Comparison of ENCODE assay signal across 8 mouse cellular contexts in the genomic region with DNA sequence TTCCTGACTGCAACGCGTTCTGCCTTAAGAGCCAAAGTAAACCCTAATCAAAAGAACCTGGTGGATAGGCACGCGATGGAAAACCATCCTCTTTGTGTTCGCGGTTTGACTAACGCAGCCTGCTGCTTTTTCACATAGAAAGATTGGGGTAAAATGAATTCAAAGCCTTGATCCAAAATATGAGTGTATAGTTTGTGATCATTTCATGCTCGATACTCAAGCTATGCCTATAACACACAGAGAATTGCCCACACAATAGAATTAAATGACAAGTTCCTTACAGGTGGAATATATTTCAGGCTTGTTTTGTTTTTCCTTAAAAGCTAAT.
DNase-seq lines count a peak whose midpoint lies in the region; ATAC-seq and TF ChIP-seq lines count a peak whose summit lies in the region.

No protein-coding gene starts in this region.

- ATAC-seq in embryonic facial prominence, embryonic 12.5 days (ENCODE audit: insufficient number of reproducible peaks, insufficient read depth, low FRiP score, low TSS enrichment): no peak
- ATAC-seq in intestine, embryonic 14.5 days (replicated peaks; ENCODE audit: low FRiP score, low TSS enrichment, low read depth): peak; percentile 24; the same call in 1 of the 2 replicates
- no peak for ATAC-seq in inflammation-experienced regulatory T-cells, adult 6 months

- no peak overlapping the region for H3ac ChIP-seq in myocyte (ENCODE audit: control insufficient read depth, insufficient read length)

- no peak for TF ChIP-seq POLR2A in myocyte (IDR thresholded peaks at IDR 0.05; ENCODE audit: insufficient read length, low read depth)

- peak overlapping the region; percentile 76 for H3K4me2 ChIP-seq in embryonic facial prominence, embryonic 12.5 days (replicated peaks)
- H3K4me2 ChIP-seq in intestine, embryonic 14.5 days (ENCODE audit: low read length): peak overlapping the region; percentile 66
- peak overlapping the region; percentile 86 for H3K4me2 ChIP-seq in myocyte (ENCODE audit: low read depth)

- H3K79me2 ChIP-seq in myocyte (ENCODE audit: control insufficient read depth, insufficient read depth): peaks cover 51% of the 10 kb centered on the region

- H3K9ac ChIP-seq in embryonic facial prominence, embryonic 12.5 days: peak overlapping the region; percentile 49
- peak overlapping the region; percentile 63 for H3K9ac ChIP-seq in intestine, embryonic 14.5 days (ENCODE audit: low read length)

- H3K27me3 ChIP-seq in embryonic facial prominence, embryonic 12.5 days: no peaks in the 10 kb centered on the region
- H3K27me3 ChIP-seq in intestine, embryonic 14.5 days (replicated peaks; ENCODE audit: control insufficient read depth, insufficient read depth, low read length): no peaks in the 10 kb centered on the region
- H3K27me3 ChIP-seq in myocyte (ENCODE audit: control insufficient read depth, insufficient read depth, insufficient read length): no peaks in the 10 kb centered on the region

- H3K36me3 ChIP-seq in embryonic facial prominence, embryonic 12.5 days: no peaks in the 10 kb centered on the region
- H3K36me3 ChIP-seq in intestine, embryonic 14.5 days (ENCODE audit: control insufficient read depth, insufficient read depth, low read length): 0 out of 2 replicates have a peak, but pooled peaks cover 3% of the 10 kb centered on the region
- H3K36me3 ChIP-seq in myocyte (ENCODE audit: control insufficient read depth, insufficient read depth): no peaks in the 10 kb centered on the region

- TF ChIP-seq CTCF in layer of hippocampus, adult 2 months (conservative IDR thresholded peaks at IDR 0.05): no peak

- peak overlapping the region; percentile 91 for H3K27ac ChIP-seq in layer of hippocampus, adult 2 months
- peak overlapping the region; percentile 82 for H3K27ac ChIP-seq in embryonic facial prominence, embryonic 12.5 days
- H3K27ac ChIP-seq in intestine, embryonic 14.5 days (ENCODE audit: low read depth): peak overlapping the region; percentile 81

- DNase-seq in layer of hippocampus, adult 2 months (ENCODE audit: low spot score in 2 of 2): no peak
- DNase-seq in layer of hippocampus, adult 8-10 months (ENCODE audit: low spot score in 2 of 2): no peak
- DNase-seq in intestine, embryonic 14.5 days (ENCODE audit: low spot score): no peak
- DNase-seq in cerebellum, postnatal 4 days (ENCODE audit: low spot score in 2 of 2): no peak
- no peak for DNase-seq in yolk sac, embryonic 10.5 days (ENCODE audit: low spot score)

- 2% methylated on average over 8 of the region's 8 CpGs for WGBS in embryonic facial prominence, embryonic 12.5 days
- 2% methylated on average over 8 of the region's 8 CpGs for whole genome bisulfite sequencing in intestine, embryonic 14.5 days

- peak overlapping the region; percentile 68 for H3K4me3 ChIP-seq in layer of hippocampus, adult 2 months
- peak overlapping the region; percentile 51 for H3K4me3 ChIP-seq in embryonic facial prominence, embryonic 12.5 days
- H3K4me3 ChIP-seq in intestine, embryonic 14.5 days (ENCODE audit: low read depth, low read length): peak overlapping the region; percentile 66
- H3K4me3 ChIP-seq in myocyte: peak overlapping the region; percentile 34

- peaks cover 16% of the 10 kb centered on the region for H3K4me1 ChIP-seq in embryonic facial prominence, embryonic 12.5 days
- H3K4me1 ChIP-seq in intestine, embryonic 14.5 days (replicated peaks; ENCODE audit: control insufficient read depth, insufficient read depth, low read length): peaks cover 8% of the 10 kb centered on the region

- no peaks in the 10 kb centered on the region for H3K9me3 ChIP-seq in embryonic facial prominence, embryonic 12.5 days
- H3K9me3 ChIP-seq in intestine, embryonic 14.5 days (ENCODE audit: control insufficient read depth, low read length): no peaks in the 10 kb centered on the region

TF ChIP-seq in myocyte, 11 proteins besides CTCF, POLR2A, EP300 and RAD21:
- TF ChIP-seq TCF3 (IDR thresholded peaks at IDR 0.05; ENCODE audit: insufficient read length, low read depth): no peak
- TF ChIP-seq REST (IDR thresholded peaks at IDR 0.05; ENCODE audit: insufficient read depth, insufficient read length): no peak
- no peak for TF ChIP-seq MYOG (IDR thresholded peaks at IDR 0.05; ENCODE audit: control insufficient read depth in 1 of 3, insufficient read depth in 1 of 3, insufficient read length in 2 of 3, low read depth in 2 of 3)
- no peak for TF ChIP-seq MYOD1 (IDR thresholded peaks at IDR 0.05; ENCODE audit: control insufficient read depth in 1 of 3, insufficient read length in 2 of 3, low read depth in 2 of 3)
- no peak for TF ChIP-seq MAX (IDR thresholded peaks at IDR 0.05; ENCODE audit: low read depth)
TF ChIP-seq in myocyte: peak in this region for 0.
